8 mouse cellular contexts compared by ENCODE assay signal in genomic region chr9:44707749-44708428, GRCm38 (mm10). TPM values are rescaled to one million over a fixed set of nuclear protein-coding genes. Genes with fewer than 3 reads are reported as not detected.
DNase-seq lines count a peak whose midpoint lies in the region; ATAC-seq and TF ChIP-seq lines count a peak whose summit lies in the region.
"Had no signal": no experiment of that assay in that cellular context is flagged by ENCODE, and none has a peak within 500 bp of the region (broad histone marks: within the 10 kb centered on the region; RNA-seq: fewer than 3 reads in every experiment).

No protein-coding gene starts in this region.

- H3K4me1 ChIP-seq in lung, embryonic 14.5 days (ENCODE audit: insufficient read depth) = peaks cover 4% of the 10 kb centered on the region; the same call in 1 of the 2 replicates
- peaks cover 26% of the 10 kb centered on the region for H3K4me1 ChIP-seq in forebrain, embryonic 13.5 days
- H3K4me1 ChIP-seq in intestine, embryonic 16.5 days (ENCODE audit: control insufficient read depth, insufficient read depth, low read length) = peaks cover 18% of the 10 kb centered on the region
- peaks cover 13% of the 10 kb centered on the region for H3K4me1 ChIP-seq in neural tube, embryonic 14.5 days (ENCODE audit: control insufficient read depth, insufficient read depth, low read length)

- peak; percentile 33; the same call in 1 of the 2 replicates for ATAC-seq in lung, embryonic 14.5 days (ENCODE audit: insufficient read depth)
- ATAC-seq in forebrain, embryonic 13.5 days = 0 out of 2 replicates have a peak, but pooled peaks have one; percentile 39
- peak; percentile 17 for ATAC-seq in intestine, embryonic 16.5 days
- ATAC-seq in neural tube, embryonic 14.5 days (ENCODE audit: low read depth) = no peak; the same call in 1 of the 2 replicates

- no peak for DNase-seq in lung, embryonic 14.5 days
- DNase-seq in lung, postnatal 10 days = no peak
- DNase-seq in adipocyte (ENCODE audit: low spot score) = no peak
- no peak for DNase-seq in layer of hippocampus, postnatal 25 days (ENCODE audit: extremely low spot score in 1 of 2, low spot score in 1 of 2)

- 21% methylated on average over 28 of the region's 28 CpGs for WGBS in lung, embryonic 14.5 days
- WGBS in forebrain, embryonic 13.5 days = 10% methylated on average over 28 of the region's 28 CpGs
- WGBS in intestine, embryonic 16.5 days = 26% methylated on average over 28 of the region's 28 CpGs
- WGBS in neural tube, embryonic 14.5 days = 20% methylated on average over 28 of the region's 28 CpGs

- no peak for TF ChIP-seq CTCF in lung, embryonic 14.5 days (IDR thresholded peaks at IDR 0.05; ENCODE audit: low read depth)

- H3K4me2 ChIP-seq in lung, embryonic 14.5 days = peak overlapping the region; percentile 70
- H3K4me2 ChIP-seq in forebrain, embryonic 13.5 days = peak overlapping the region; percentile 74
- H3K4me2 ChIP-seq in intestine, embryonic 16.5 days (ENCODE audit: low read depth, low read length) = peak overlapping the region; percentile 77
- peak overlapping the region; percentile 39 for H3K4me2 ChIP-seq in neural tube, embryonic 14.5 days (ENCODE audit: low read depth, low read length)

- peak overlapping the region; percentile 44 for H3K4me3 ChIP-seq in lung, embryonic 14.5 days (ENCODE audit: low read depth, low read length)
- H3K4me3 ChIP-seq in forebrain, embryonic 13.5 days = peak overlapping the region; percentile 38
- H3K4me3 ChIP-seq in intestine, embryonic 16.5 days (ENCODE audit: low read length) = peak overlapping the region; percentile 52
- H3K4me3 ChIP-seq in neural tube, embryonic 14.5 days (ENCODE audit: low read depth, low read length) = peak overlapping the region; percentile 13; the same call in 1 of the 2 replicates

- H3K9me3 ChIP-seq in lung, embryonic 14.5 days (ENCODE audit: low read depth, low read length) = no peaks in the 10 kb centered on the region
- no peaks in the 10 kb centered on the region for H3K9me3 ChIP-seq in forebrain, embryonic 13.5 days (replicated peaks)
- no peaks in the 10 kb centered on the region for H3K9me3 ChIP-seq in intestine, embryonic 16.5 days (ENCODE audit: control insufficient read depth, low read length)
- H3K9me3 ChIP-seq in neural tube, embryonic 14.5 days (ENCODE audit: control insufficient read depth, low read length) = no peaks in the 10 kb centered on the region

- H3K9ac ChIP-seq in lung, embryonic 14.5 days = peak overlapping the region; percentile 53
- peak overlapping the region; percentile 62 for H3K9ac ChIP-seq in forebrain, embryonic 13.5 days
- peak overlapping the region; percentile 65 for H3K9ac ChIP-seq in intestine, embryonic 16.5 days (ENCODE audit: low read depth, low read length)
- H3K9ac ChIP-seq in neural tube, embryonic 14.5 days (replicated peaks; ENCODE audit: low read depth, low read length) = 0 out of 2 replicates have a peak overlapping the region, but pooled peaks have one; percentile 5

- peaks cover 65% of the 10 kb centered on the region for H3K36me3 ChIP-seq in lung, embryonic 14.5 days (ENCODE audit: insufficient read depth)
- peaks cover 84% of the 10 kb centered on the region for H3K36me3 ChIP-seq in forebrain, embryonic 13.5 days (ENCODE audit: poor library complexity, severe bottlenecking)
- H3K36me3 ChIP-seq in intestine, embryonic 16.5 days (ENCODE audit: control insufficient read depth, insufficient read depth, low read length) = 0 out of 2 replicates have a peak, but pooled peaks cover 3% of the 10 kb centered on the region
- H3K36me3 ChIP-seq in neural tube, embryonic 14.5 days (ENCODE audit: control insufficient read depth, insufficient read depth, low read length) = peaks cover 50% of the 10 kb centered on the region

- no peaks in the 10 kb centered on the region for H3K27me3 ChIP-seq in lung, embryonic 14.5 days (ENCODE audit: insufficient read depth, low read length)
- no peaks in the 10 kb centered on the region for H3K27me3 ChIP-seq in forebrain, embryonic 13.5 days
- no peaks in the 10 kb centered on the region for H3K27me3 ChIP-seq in intestine, embryonic 16.5 days (replicated peaks; ENCODE audit: control insufficient read depth, insufficient read depth, low read length)
- H3K27me3 ChIP-seq in neural tube, embryonic 14.5 days (ENCODE audit: control insufficient read depth, insufficient read depth, low read length) = no peaks in the 10 kb centered on the region

- H3K27ac ChIP-seq in lung, embryonic 14.5 days (ENCODE audit: low read depth) = peak overlapping the region; percentile 58; the same call in 1 of the 2 replicates
- H3K27ac ChIP-seq in forebrain, embryonic 13.5 days = no peak overlapping the region; the same call in 1 of the 2 replicates
- H3K27ac ChIP-seq in intestine, embryonic 16.5 days (ENCODE audit: low read length) = 0 out of 2 replicates have a peak overlapping the region, but pooled peaks have one; percentile 24
- H3K27ac ChIP-seq in neural tube, embryonic 14.5 days (ENCODE audit: low read depth, low read length) = no peak overlapping the region

RNA-seq across cellular contexts. Expression of gene Phldb1, which starts 27.1 kb away (rescaled TPM):
- 30.7 and 35.0 TPM in 2 replicates for polyA plus RNA-seq in lung, embryonic 14.5 days (2014; fragmentation: Nextera tagmentation; extraction: Ambion mirVana)
- 36.4 and 40.9 TPM in 2 replicates for polyA plus RNA-seq in forebrain, embryonic 13.5 days (2015; fragmentation: Nextera tagmentation; extraction: Ambion mirVana)
- 12.9 and 14.4 TPM in 2 replicates for polyA plus RNA-seq in intestine, embryonic 16.5 days (2015; fragmentation: Nextera tagmentation; extraction: Ambion mirVana)
- polyA plus RNA-seq in neural tube, embryonic 14.5 days (2014; fragmentation: Nextera tagmentation; extraction: Ambion mirVana) = 38.8 and 45.5 TPM in 2 replicates
- total RNA-seq in layer of hippocampus, postnatal 25 days (2021) = 100 to 1,000 TPM in 1 of 2 experiments, 10 to 100 TPM in 1; 88.6 to 106 TPM

RNA-seq across cellular contexts. Expression of gene Treh, which starts 34.9 kb away (rescaled TPM):
- polyA plus RNA-seq in lung, embryonic 14.5 days (2014; fragmentation: Nextera tagmentation; extraction: Ambion mirVana) = not detected in 2 replicates
- not detected in 2 replicates for polyA plus RNA-seq in forebrain, embryonic 13.5 days (2015; fragmentation: Nextera tagmentation; extraction: Ambion mirVana)
- polyA plus RNA-seq in intestine, embryonic 16.5 days (2015; fragmentation: Nextera tagmentation; extraction: Ambion mirVana) = 0.09 and 0.16 TPM in 2 replicates
- not detected in 2 replicates for polyA plus RNA-seq in neural tube, embryonic 14.5 days (2014; fragmentation: Nextera tagmentation; extraction: Ambion mirVana)
- not detected for total RNA-seq in layer of hippocampus, postnatal 25 days (2021)
- total RNA-seq: adrenal gland, adult 2 months had no signal
- polyA plus RNA-seq: adrenal gland, adult 2 months had no signal

RNA-seq across cellular contexts. Expression of gene Arcn1, which starts 59.8 kb away (rescaled TPM):
- 224 and 239 TPM in 2 replicates for polyA plus RNA-seq in lung, embryonic 14.5 days (2014; fragmentation: Nextera tagmentation; extraction: Ambion mirVana)
- polyA plus RNA-seq in forebrain, embryonic 13.5 days (2015; fragmentation: Nextera tagmentation; extraction: Ambion mirVana) = 132 and 137 TPM in 2 replicates
- polyA plus RNA-seq in intestine, embryonic 16.5 days (2015; fragmentation: Nextera tagmentation; extraction: Ambion mirVana) = 187 and 196 TPM in 2 replicates
- polyA plus RNA-seq in neural tube, embryonic 14.5 days (2014; fragmentation: Nextera tagmentation; extraction: Ambion mirVana) = 153 and 177 TPM in 2 replicates
- 100 to 1,000 TPM in 1 of 2 experiments, 10 to 100 TPM in 1; 97.3 to 102 TPM for total RNA-seq in layer of hippocampus, postnatal 25 days (2021)

RNA-seq across cellular contexts. Expression of gene Ift46, which starts 59.8 kb away (rescaled TPM):
- 103 and 106 TPM in 2 replicates for polyA plus RNA-seq in lung, embryonic 14.5 days (2014; fragmentation: Nextera tagmentation; extraction: Ambion mirVana)
- polyA plus RNA-seq in forebrain, embryonic 13.5 days (2015; fragmentation: Nextera tagmentation; extraction: Ambion mirVana) = 154 and 164 TPM in 2 replicates
- polyA plus RNA-seq in intestine, embryonic 16.5 days (2015; fragmentation: Nextera tagmentation; extraction: Ambion mirVana) = 68.1 and 71.4 TPM in 2 replicates
- 160 and 170 TPM in 2 replicates for polyA plus RNA-seq in neural tube, embryonic 14.5 days (2014; fragmentation: Nextera tagmentation; extraction: Ambion mirVana)
- total RNA-seq in layer of hippocampus, postnatal 25 days (2021) = 10 to 100 TPM; 75.1 to 75.8 TPM

Comparison
In these comparisons a context has a peak if more than half of its experiments do, and no peak if none do; other contexts are left out.
1. H3K27ac ChIP-seq: peak in lung, embryonic 14.5 days (single experiment) and intestine, embryonic 16.5 days (single experiment); none in forebrain, embryonic 13.5 days (single experiment) and neural tube, embryonic 14.5 days (single experiment).
2. H3K9ac ChIP-seq: peak in every context shown above with its lines; median percentile 65 in intestine, embryonic 16.5 days; 62 in forebrain, embryonic 13.5 days; 53 in lung, embryonic 14.5 days; 5 in neural tube, embryonic 14.5 days.
3. Peak in every context shown above with its lines, with median percentiles within 50 percentile points of each other: H3K4me2 ChIP-seq and H3K4me3 ChIP-seq.